Mouse (Mus musculus): Measurements from ENCODE around the gene Plekhg2.
"Not testable (repeated sequence)": the region's sequence is repeated elsewhere in the genome, so short reads cannot be mapped to it uniquely, and the experiment has no call there.

The Plekhg2 gene

DNA sequence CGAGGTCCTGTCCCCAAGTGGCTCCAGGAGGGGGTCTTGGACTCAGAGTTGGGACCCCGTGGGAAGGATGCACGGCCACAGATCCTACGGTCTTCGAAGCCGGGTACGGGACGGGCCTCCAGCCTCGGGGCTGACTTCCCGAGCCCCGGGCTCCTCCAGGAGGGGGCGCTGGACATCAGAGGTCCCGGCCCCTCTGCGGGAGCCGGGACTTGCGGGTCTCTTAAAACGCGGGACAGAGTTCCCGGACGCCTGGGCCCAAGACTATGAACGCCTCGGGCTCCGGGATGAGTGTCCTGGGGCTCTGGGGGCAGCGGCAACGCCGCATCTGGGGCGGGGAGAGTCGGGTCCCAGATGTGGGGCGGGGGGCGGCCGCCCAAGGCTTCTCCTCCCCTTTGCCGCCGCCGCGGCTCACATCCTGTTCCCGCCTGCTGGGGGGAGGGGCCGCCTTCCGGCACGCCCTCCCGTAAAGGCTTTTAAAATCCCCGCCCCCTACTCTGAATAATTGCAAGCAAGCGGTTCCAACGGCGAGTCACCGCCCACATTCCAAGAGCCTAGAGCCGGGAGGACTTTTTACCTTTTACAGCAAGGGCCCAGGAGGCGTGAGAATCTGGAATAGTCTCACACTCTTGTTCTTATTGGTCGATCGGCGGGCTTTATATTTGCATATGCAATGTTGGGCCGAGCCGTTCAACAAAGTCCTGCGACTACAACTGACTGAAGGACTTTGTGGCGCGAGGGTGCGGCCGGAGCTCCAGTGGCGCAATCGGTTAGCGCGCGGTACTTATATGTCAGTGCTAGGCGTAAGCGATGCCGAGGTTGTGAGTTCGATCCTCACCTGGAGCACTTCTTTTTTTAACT lies at the start of gene Plekhg2:
Gene Plekhg2 (minus strand): TSS at position 349 of the 858 bp plus-strand sequence.
- DNase-seq (ENCODE audit: low read depth, low spot score), result peak; percentile 100

DNA sequence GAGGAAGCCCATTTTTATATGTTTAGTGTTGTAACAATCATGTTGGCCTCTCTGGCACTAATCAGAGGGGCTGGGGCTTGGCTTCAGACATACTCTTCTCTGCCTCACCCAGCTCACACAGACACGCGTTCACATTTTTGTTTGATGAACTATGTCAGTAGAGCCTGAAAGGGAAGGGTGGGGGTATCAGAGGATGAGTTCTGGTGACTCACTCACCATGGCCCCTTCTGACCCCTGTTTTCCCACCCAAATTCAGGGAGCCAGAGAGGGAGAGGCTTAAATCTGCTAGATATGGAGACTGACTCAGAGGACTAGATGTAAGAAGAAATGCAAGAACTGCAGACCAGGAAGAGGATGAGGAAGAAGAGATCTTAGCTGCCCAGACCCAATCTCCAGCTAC lies 47.0 kb upstream of the Plekhg2 start:
- DNase-seq (ENCODE audit: low read depth, low spot score), result peak; percentile 35

DNA sequence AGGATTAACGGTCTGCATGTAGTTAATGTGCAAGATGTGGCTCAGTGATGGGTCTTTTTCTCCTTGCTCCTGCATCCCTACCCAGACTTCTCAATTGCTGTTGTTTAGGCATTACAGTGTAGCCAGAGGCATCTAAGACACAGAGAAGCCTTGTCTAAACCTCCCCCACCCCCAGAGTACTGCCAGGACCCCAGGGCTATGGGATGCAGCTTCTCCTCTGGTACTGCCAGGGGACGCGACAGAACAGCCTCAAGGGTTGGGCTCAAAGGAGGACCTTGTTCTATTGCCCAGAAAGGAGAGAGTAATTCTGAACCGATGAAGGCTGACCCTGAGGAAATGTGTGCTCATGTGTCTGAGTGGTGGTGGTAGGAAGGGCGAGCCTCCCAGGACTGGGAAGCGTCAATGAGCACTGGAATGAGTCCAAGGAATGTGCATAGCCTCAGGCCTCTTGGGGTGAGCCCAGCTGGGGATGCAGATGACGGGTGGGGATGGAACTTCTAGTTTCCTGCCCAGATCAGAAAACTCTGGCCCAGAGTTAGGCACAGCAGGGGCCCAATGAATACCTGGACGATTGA lies 45.8 kb upstream of the Plekhg2 start:
- peak; percentile 87 for DNase-seq (ENCODE audit: low read depth, low spot score)

DNA sequence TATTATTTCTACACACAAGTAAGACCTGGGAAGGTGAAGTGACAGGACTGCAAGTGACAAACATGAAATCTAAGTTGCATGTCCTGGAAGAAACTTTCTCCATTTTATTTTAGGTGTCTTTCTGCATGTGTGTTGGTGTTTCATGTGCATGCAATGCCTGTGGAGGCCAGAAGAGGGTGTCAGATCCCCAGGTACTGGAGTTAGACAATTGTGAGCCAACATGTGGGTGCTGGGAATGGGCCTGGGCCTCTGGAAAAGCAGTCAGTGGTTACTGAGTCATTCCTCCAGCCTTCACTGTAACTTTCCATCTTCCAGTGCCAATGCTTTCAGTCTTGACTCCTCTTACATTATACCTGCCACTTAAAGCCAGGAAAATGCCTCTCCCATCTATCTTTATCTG lies 45.0 kb upstream of the Plekhg2 start:
- DNase-seq (ENCODE audit: low read depth, low spot score), result no peak

DNA sequence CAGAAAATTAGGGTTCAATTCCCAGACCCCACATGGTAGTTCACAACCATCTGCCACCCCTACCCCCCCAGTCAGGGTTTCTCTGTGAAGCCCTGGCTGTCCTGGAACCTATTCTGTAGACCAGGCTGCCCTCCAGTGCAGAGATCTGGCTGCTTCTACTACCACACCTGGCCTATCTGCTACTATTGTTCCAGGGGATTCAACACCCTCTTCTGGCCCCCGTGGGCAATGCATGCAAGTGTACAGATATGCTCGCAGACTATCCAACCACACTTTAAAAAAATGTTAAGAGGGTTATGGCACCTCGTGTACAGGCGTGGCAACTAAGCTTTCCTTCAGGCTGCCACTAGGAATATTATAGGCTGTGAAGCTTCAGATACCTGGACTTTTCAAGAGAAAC lies 40.4 kb upstream of the Plekhg2 start:
- no peak for DNase-seq (ENCODE audit: low read depth, low spot score)

DNA sequence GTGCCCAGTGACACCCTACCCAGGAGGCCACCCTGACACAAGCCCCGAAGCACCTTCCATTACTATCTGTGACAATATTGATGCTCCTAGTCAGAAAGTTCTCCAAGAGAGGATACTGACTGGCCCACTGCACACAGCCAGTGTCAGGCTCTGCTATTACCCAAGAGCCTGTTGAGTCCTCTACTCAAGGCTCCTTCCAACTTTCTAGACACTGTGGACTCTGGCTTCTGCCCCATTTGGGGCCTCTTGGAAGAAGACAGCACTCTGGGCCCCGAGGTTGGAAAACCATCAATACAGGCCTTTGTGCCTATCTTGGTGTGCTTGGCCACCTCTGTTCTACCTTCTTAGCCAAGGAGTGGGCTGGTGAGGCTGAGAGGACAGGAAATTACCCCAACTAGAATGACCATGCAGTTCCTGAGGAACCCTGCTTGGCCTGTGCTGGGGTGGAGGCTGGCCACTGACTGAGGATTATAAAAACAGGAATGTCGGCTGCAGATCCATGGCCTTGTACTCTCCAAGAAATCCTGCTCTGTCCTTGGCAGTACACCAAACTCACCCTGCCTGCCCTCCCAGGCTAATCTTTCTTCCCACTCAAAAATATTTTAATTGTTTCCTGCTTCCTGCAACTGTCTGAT lies 38.6 kb upstream of the Plekhg2 start:
- peak; percentile 86 for DNase-seq (ENCODE audit: low read depth, low spot score)

DNA sequence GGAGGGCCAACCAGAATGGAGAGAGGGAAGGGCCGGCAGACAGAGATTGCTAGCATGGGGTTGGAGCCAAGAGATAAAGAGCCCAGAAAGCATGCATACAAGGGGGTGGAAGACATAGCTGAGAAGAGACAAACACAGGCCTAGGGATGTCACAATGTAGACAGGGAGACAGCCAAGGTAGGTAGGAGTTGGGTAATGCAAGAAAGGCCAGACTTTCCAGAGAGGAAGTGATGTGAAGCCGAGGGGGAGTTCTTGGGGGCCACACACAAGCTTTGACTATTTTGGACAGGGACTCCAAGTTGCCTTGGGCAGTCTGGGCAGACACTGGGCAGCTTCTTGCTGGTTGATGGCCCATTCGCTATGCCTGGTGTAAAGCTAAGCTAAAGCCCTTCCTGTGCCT lies 29.5 kb upstream of the Plekhg2 start:
- no peak for DNase-seq (ENCODE audit: low read depth, low spot score)

DNA sequence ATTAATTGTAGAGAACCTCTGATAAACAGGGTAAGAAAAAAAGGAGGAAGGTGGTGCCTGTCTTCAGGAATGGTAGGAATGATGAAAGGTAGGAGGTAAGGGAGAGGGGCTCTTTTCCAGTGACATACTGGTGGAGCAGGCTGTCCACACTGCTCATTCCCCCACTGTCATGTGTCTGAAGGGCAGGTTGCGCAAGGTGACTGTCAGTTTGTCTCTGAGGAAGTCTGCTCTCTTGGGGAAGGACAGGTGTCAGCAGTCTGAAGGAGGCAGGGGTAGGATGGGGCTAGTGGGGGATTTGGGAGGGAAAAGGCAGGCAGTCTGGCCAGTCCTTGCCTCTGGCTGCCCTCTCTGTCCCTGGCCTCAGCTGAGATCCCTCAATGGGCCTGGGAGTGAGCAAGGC lies 28.6 kb upstream of the Plekhg2 start:
- DNase-seq (ENCODE audit: low read depth, low spot score), result no peak

DNA sequence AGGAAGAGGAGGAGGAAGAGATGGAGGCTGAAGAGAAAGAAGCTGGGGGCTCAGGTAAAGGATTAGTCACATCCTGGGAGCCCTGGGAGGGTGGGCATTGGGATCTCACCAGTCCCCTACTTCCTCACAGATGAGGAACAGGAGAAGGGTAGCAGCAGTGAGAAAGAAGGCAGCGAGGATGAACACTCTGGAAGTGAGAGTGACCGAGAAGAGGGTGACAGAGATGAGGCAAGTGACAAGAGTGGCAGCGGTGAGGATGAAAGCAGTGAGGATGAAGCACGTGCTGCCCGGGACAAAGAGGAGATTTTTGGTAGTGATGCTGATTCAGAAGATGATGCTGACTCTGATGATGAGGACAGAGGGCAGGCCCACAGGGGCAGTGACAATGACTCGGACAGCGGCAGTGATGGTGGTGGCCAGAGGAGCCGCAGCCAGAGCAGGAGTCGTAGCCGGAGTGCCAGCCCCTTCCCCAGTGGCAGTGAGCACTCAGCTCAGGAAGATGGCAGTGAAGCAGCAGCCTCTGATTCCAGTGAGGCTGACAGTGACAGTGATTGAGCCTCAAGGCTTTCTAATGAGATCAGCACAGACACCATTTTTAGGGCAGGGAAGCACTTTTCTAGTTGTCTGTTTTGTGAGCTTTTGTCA lies 26.4 kb upstream of the Plekhg2 start:
- DNase-seq (ENCODE audit: low read depth, low spot score), result no peak

DNA sequence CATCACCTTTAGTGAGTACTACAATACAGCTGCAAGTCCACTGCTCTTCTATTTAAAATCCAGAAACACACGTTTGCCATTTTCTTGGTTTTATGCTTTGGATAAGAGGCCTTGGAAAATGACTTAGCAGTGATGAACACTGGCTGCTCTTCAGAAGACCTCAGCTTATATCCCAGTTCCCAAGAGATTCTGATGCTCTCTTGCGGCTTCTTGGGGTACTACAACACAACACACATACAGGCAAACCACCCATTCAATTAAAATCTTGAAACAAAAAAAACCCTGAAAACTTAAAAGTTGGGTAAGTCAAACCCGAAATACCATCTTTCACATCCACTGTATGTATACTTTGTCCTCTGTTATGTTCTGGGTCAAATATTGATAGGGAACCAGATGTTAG lies 25.6 kb upstream of the Plekhg2 start:
- DNase-seq (ENCODE audit: low read depth, low spot score), result no peak

DNA sequence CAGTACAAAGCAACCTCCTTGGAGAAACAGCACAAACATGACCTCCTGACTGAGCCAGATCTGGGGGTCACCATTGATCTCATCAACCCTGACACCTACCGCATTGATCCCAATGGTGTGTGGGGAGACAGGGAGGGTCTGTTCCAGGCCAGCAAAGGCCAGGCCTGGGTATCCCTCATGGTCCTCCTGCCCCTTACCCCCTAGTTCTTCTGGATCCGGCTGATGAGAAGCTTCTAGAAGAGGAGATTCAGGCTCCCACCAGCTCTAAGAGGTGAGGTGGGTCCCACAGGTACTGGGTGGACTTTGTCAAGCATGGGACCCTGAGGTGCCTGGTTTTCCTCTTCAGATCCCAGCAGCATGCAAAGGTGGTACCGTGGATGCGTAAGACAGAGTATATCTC lies 23.0 kb upstream of the Plekhg2 start:
- DNase-seq (ENCODE audit: low read depth, low spot score), result no peak

DNA sequence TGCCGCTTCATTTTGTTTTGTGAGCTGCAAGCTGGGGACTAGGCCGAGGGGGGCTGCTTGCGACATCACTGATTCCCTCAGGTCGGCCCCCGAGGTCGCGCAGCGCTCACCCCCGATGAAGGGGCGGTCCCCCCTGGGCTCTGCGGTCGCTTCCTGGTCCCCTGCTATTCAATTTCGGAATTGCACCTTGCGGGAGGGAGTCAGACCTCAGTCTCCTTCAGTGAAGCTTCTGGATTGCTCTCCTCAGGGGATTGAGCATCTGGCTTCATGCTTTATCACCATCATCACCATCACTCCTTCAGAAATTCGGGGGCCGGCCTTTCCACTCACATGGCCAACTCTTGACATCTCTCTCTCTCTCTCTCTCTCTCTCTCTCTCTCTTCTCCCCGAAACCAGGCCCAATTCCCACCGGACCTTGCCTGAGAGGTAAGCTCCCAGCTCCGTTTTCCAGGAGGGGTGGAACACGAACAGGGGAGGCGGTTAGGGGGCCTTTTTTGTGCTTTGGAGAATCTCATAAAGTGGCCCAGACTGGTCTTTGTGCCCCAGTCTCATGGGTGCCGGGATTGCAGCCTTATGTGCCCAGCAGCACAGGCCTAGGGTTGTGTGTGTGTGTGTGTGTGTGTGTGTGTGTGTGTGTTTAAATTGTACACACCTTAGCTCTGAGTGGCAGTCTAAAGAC lies 21.0 kb upstream of the Plekhg2 start:
- no peak for DNase-seq (ENCODE audit: low read depth, low spot score)

DNA sequence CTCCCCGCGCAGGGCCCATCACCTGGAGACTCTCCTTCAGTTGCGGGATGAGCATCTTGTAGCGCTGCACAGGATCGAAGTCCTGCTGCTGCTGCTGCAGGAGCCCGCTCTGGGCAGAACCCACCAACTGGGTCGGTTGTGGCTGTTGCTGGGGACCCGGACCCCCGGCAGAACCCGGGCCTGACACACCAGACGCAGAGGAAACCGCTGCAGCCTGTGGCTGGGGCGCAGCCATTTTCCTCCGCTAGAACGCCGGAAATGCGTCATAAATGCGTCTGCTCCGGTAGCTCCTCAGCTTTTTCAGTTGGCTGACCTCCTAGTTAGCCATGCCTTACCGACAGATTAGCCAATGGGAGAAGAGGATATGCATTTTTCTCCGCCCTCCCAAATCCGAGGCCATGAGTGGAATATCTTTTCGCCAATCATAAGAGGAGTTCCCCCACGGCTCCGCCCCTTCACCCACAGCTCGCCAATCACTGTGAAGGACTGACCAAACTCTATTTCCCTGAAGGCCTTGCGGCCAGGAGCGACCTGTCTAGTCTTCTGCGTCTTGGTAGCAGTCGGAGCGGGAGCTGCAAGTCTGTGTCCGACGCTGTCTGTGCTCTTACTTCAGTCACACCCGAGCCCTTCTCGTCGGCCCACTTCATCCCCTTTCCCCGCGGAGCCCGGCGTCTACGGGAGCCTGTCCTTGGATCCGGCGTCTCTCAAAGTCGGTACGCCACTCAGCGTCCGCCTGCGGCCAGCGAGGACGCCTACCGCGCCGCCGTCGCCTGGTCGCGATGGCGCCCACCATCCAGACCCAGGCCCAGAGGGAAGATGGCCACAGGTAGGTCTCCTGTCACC lies 20.3 kb upstream of the Plekhg2 start, which contains the start of the genes Med29 and Paf1:
Gene Med29 (minus strand): TSS at position 280 of the 843 bp plus-strand sequence.
Gene Paf1 (plus strand): TSS at position 523 of the 843 bp plus-strand sequence.
- DNase-seq (ENCODE audit: low read depth, low spot score), result peak; percentile 99

DNA sequence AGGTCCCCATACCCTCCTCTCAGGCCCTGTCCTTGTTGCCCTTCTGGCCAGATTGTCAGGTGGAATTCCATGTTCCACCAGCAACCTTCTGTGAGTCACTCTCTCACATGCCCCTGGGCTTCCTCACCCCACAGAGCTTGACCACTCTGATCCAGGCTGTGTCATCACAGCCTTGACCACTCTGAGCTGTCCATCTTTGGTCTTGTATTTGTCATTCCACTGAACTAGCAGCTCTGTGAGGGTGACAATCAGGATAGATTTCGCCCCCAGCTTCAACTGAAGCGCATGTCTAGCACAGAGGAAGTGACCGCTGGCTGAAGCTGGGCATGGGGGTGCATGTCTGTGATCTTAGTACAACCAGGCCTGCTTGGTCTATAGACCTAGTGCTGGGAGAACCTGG lies 17.9 kb upstream of the Plekhg2 start:
- DNase-seq (ENCODE audit: low read depth, low spot score), result no peak

DNA sequence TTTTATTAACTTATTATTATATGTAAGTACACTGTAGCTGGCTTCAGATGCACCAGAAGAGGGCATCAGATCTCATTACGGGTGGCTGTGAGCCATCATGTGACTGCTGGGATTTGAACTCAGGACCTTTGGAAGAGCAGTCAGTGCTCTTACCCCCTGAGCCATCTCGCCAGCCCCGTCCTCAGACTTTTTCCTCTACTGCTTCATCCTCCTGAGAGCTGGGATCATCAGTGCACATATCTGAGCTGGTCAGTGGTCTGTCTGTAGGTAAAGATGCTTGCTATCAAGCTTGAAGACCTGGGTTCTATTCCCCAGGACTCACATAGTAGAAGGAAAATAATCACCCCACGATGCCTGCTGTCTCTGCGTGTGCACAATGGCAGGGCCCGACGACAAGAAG lies 15.0 kb upstream of the Plekhg2 start:
- not testable (repeated sequence) for DNase-seq (ENCODE audit: low read depth, low spot score)

DNA sequence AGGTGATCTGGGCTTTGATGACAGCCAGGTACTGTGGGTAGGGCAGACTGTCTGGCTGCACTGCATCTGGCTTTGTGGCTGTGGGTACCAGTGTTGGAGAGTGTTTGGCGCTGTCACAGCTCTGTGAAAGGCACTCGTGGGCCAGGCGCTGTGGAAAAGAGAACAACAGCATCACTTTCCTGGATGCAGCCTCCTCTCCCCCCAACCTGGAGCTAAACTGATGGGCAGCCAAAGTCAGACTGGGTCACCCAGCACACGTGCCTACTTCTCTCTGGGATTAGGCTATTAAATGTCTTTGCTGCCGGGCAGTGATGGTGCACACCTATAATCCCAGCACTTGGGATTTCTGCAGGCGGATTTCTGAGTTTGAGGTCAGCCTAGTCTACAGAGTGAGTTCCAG lies 14.5 kb upstream of the Plekhg2 start:
- not testable (repeated sequence) for DNase-seq (ENCODE audit: low read depth, low spot score)

DNA sequence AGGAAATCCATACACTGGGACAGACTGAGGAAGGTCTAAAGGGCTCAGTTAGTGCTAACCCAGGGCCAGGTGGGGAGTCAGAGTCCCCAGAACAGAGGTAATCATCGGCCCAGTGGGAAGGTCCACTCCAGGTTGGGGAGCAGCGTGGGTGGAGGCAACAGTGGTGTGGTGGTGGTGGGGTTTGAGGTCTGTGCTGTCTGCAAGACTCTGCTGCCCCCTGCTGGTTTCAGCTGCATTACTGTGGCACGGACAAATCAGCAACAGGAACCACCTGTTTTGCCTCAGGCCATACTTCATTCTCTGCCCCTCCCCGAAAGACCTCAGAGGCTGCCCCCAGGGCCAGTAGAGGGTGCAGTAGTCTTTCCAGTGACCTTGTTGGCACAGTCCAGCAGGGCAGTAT lies 14.1 kb upstream of the Plekhg2 start:
- peak; percentile 90 for DNase-seq (ENCODE audit: low read depth, low spot score)

DNA sequence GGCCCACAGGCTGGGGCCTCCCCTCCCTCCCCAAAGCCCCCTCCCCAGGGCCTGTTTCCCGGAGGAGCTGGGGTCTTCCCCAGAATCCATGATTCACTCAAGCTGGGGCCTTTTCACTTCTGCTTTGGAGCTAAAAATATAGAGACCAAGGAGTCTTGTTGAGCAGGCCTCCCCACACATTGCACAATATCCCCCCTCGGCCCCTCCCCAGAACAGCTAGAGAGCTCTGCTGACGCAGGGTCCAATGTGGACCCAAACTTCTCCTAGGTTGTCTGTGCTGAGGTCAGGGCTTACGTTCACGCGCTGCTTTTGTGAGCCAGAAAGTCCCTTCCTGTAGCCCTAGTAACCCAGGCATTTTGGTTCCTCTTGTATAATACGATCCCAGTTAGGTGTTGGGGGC lies 13.6 kb upstream of the Plekhg2 start:
- peak; percentile 59 for DNase-seq (ENCODE audit: low read depth, low spot score)

DNA sequence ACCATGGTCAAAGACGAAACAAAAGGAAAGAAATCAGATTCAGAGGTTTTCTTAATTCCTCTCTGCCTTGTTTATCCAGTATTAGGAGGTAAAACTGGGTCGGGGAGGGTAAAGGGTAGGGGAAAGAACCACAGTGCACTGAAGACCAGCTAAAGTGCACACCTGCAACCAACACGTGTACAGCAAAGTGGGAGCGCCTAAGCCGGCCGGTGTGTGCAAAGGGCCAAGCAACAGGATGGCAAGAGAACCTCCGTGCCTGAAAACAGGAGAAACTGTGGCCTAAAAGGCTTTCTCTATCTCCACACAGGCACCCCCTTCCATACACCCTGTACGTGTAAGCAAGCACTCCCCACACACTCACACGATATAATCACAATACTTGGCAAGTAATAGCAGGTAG lies 12.8 kb upstream of the Plekhg2 start:
- no peak for DNase-seq (ENCODE audit: low read depth, low spot score)

DNA sequence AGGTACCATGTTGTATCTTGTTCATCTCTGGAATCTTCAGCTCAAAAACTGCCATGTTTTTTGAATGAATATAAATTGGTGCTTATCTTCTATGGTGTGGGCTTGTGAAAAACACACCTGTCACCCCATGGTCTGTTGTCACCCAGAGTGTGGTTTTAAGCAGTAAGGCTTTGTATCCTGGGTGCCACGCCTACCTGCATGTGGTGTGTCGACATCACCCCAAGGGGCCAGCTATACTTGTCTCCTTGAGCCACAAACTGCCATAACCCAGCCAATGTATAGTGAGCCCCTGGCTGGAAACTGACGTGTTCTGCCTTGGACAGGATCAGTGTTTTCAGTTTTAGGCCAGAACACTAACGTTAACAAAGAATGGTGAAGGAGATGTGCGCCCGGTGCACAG lies 11.8 kb upstream of the Plekhg2 start:
- DNase-seq (ENCODE audit: low read depth, low spot score), result no peak

DNA sequence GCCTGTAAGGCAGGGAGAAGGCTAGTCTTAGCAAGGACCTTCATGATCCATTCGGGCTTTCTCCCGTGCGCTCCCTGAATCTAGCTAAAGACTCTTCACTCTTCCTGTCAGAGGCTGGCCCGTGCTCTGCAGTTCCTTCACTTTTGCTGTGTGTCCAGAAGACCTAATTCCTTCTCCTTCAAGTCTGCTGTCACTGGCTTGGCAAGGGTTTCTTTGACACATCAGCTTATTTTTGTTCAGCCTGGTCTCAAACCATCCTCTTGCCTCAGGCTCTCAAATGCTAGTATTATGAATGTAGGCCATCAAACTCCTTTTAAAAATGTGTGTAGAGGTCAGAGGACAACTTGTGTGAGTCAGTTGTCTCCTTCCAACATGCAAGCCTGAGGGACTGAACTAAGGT lies 11.2 kb upstream of the Plekhg2 start:
- DNase-seq (ENCODE audit: low read depth, low spot score), result no peak

All from skeletal muscle tissue, adult 2 months (tissue).